Comparison of ENCODE assay signal across 25 mouse cellular contexts in genomic region chr9:66731284-66731683, GRCm38 (mm10). TPM values are rescaled to one million over a fixed set of nuclear protein-coding genes. Genes with fewer than 3 reads are reported as not detected.
DNase-seq lines count a peak whose midpoint lies in the region; ATAC-seq and TF ChIP-seq lines count a peak whose summit lies in the region.
"Had no signal": no experiment of that assay in that cellular context is flagged by ENCODE, and none has a peak within 500 bp of the region (broad histone marks: within the 10 kb centered on the region; RNA-seq: fewer than 3 reads in every experiment).

No protein-coding gene starts in this region.

- no peak for TF ChIP-seq CTCF in left cerebral cortex, adult 2 months (IDR thresholded peaks at IDR 0.05)

- no peak for ATAC-seq in embryonic facial prominence, embryonic 13.5 days (ENCODE audit: insufficient number of reproducible peaks, insufficient read depth, low FRiP score, low TSS enrichment, low read depth)
- peak; percentile 27; the same call in 1 of the 2 replicates for ATAC-seq in embryonic facial prominence, embryonic 14.5 days (ENCODE audit: low read depth)
- ATAC-seq in limb, embryonic 15.5 days (ENCODE audit: insufficient number of reproducible peaks, low FRiP score, low TSS enrichment, low read depth): no peak
- no peak for ATAC-seq in stomach, embryonic 16.5 days (ENCODE audit: insufficient read depth, low FRiP score)
- no peak for ATAC-seq in midbrain, embryonic 14.5 days (ENCODE audit: low FRiP score, low TSS enrichment)
- ATAC-seq: activated CD4-positive, CD25-positive, alpha-beta regulatory T cell, adult 4 months; forebrain, embryonic 15.5 days; hindbrain, postnatal 0 days had no signal

- no peak for DNase-seq in embryonic facial prominence, embryonic 10.5 days (ENCODE audit: low spot score)
- DNase-seq in embryonic facial prominence, embryonic 14.5 days (ENCODE audit: low spot score): peak; percentile 85
- DNase-seq in left cerebral cortex, adult 2 months (ENCODE audit: extremely low spot score in 1 of 2, low spot score in 2 of 2): no peak
- no peak for DNase-seq in midbrain, embryonic 14.5 days
- no peak for DNase-seq in adrenal gland, postnatal 36 days
- DNase-seq: adrenal gland, adult 8-10 months; adrenal gland, postnatal 25 days; cerebellum, adult 9-10 months; cerebellum, postnatal 14 days; gastrocnemius, postnatal 10 days; gastrocnemius, postnatal 36 days; heart, adult 2 months; heart, postnatal 14 days; heart, postnatal 4 days had no signal

- H3K9ac ChIP-seq in embryonic facial prominence, embryonic 13.5 days: no peak overlapping the region
- no peak overlapping the region for H3K9ac ChIP-seq in embryonic facial prominence, embryonic 14.5 days (ENCODE audit: low read depth, low read length)
- H3K9ac ChIP-seq in limb, embryonic 15.5 days: no peak overlapping the region
- H3K9ac ChIP-seq in stomach, embryonic 16.5 days (ENCODE audit: low read length): no peak overlapping the region
- no peak overlapping the region for H3K9ac ChIP-seq in midbrain, embryonic 14.5 days (replicated peaks; ENCODE audit: low read length)
- H3K9ac ChIP-seq: embryonic facial prominence, embryonic 12.5 days; forebrain, embryonic 12.5 days; forebrain, embryonic 15.5 days; heart, embryonic 13.5 days; hindbrain, embryonic 14.5 days had no signal

- WGBS in embryonic facial prominence, embryonic 13.5 days: 71% methylated on average over 7 of the region's 7 CpGs
- WGBS in embryonic facial prominence, embryonic 10.5 days: 83% methylated on average over 7 of the region's 7 CpGs
- WGBS in embryonic facial prominence, embryonic 14.5 days: 67% methylated on average over 7 of the region's 7 CpGs
- 59% methylated on average over 7 of the region's 7 CpGs for WGBS in limb, embryonic 15.5 days
- 68% methylated on average over 7 of the region's 7 CpGs for WGBS in stomach, embryonic 16.5 days
- WGBS in midbrain, embryonic 14.5 days: 83% methylated on average over 7 of the region's 7 CpGs

- no peaks in the 10 kb centered on the region for H3K9me3 ChIP-seq in embryonic facial prominence, embryonic 13.5 days
- no peaks in the 10 kb centered on the region for H3K9me3 ChIP-seq in embryonic facial prominence, embryonic 10.5 days
- no peaks in the 10 kb centered on the region for H3K9me3 ChIP-seq in embryonic facial prominence, embryonic 14.5 days (ENCODE audit: control insufficient read depth, low read length)
- no peaks in the 10 kb centered on the region for H3K9me3 ChIP-seq in limb, embryonic 15.5 days
- no peaks in the 10 kb centered on the region for H3K9me3 ChIP-seq in stomach, embryonic 16.5 days (replicated peaks; ENCODE audit: control insufficient read depth, low read length)
- H3K9me3 ChIP-seq in midbrain, embryonic 14.5 days (ENCODE audit: control insufficient read depth, low read length): no peaks in the 10 kb centered on the region
- H3K9me3 ChIP-seq: embryonic facial prominence, embryonic 12.5 days; forebrain, embryonic 12.5 days; forebrain, embryonic 15.5 days; heart, embryonic 10.5 days; heart, embryonic 13.5 days had no signal

- no peaks in the 10 kb centered on the region for H3K27me3 ChIP-seq in embryonic facial prominence, embryonic 13.5 days
- no peaks in the 10 kb centered on the region for H3K27me3 ChIP-seq in embryonic facial prominence, embryonic 10.5 days (replicated peaks; ENCODE audit: low read depth, poor library complexity, severe bottlenecking)
- no peaks in the 10 kb centered on the region for H3K27me3 ChIP-seq in embryonic facial prominence, embryonic 14.5 days (replicated peaks; ENCODE audit: control insufficient read depth, insufficient read depth, low read length)
- H3K27me3 ChIP-seq in limb, embryonic 15.5 days: no peaks in the 10 kb centered on the region
- no peaks in the 10 kb centered on the region for H3K27me3 ChIP-seq in stomach, embryonic 16.5 days (ENCODE audit: control insufficient read depth, insufficient read depth, low read length)
- no peaks in the 10 kb centered on the region for H3K27me3 ChIP-seq in midbrain, embryonic 14.5 days (ENCODE audit: control insufficient read depth, insufficient read depth, low read length)
- H3K27me3 ChIP-seq: embryonic facial prominence, embryonic 12.5 days; forebrain, embryonic 12.5 days; forebrain, embryonic 15.5 days had no signal

- H3K27ac ChIP-seq in embryonic facial prominence, embryonic 13.5 days: 0 out of 2 replicates have a peak overlapping the region, but pooled peaks have one; percentile 24
- H3K27ac ChIP-seq in embryonic facial prominence, embryonic 10.5 days (replicated peaks): no peak overlapping the region
- H3K27ac ChIP-seq in embryonic facial prominence, embryonic 14.5 days (replicated peaks; ENCODE audit: low read depth, low read length): no peak overlapping the region; the same call in 1 of the 2 replicates
- H3K27ac ChIP-seq in limb, embryonic 15.5 days: peak overlapping the region; percentile 73
- H3K27ac ChIP-seq in stomach, embryonic 16.5 days (ENCODE audit: low read length): peak overlapping the region; percentile 73
- no peak overlapping the region for H3K27ac ChIP-seq in left cerebral cortex, adult 2 months
- H3K27ac ChIP-seq in midbrain, embryonic 14.5 days (replicated peaks; ENCODE audit: low read depth, low read length): no peak overlapping the region
- H3K27ac ChIP-seq: embryonic facial prominence, embryonic 12.5 days; forebrain, embryonic 12.5 days; forebrain, embryonic 15.5 days; heart, adult 2 months; heart, embryonic 10.5 days; heart, embryonic 13.5 days; hindbrain, embryonic 14.5 days; hindbrain, postnatal 0 days had no signal

- H3K4me2 ChIP-seq in embryonic facial prominence, embryonic 13.5 days: no peak overlapping the region
- H3K4me2 ChIP-seq in embryonic facial prominence, embryonic 14.5 days (ENCODE audit: low read depth, low read length): no peak overlapping the region
- no peak overlapping the region for H3K4me2 ChIP-seq in limb, embryonic 15.5 days
- no peak overlapping the region for H3K4me2 ChIP-seq in stomach, embryonic 16.5 days (ENCODE audit: low read depth, low read length)
- no peak overlapping the region for H3K4me2 ChIP-seq in midbrain, embryonic 14.5 days (ENCODE audit: low read length)
- H3K4me2 ChIP-seq: embryonic facial prominence, embryonic 12.5 days; forebrain, embryonic 12.5 days; forebrain, embryonic 15.5 days; heart, embryonic 13.5 days; hindbrain, embryonic 14.5 days had no signal

- H3K4me1 ChIP-seq in embryonic facial prominence, embryonic 13.5 days: peaks cover 31% of the 10 kb centered on the region
- H3K4me1 ChIP-seq in embryonic facial prominence, embryonic 10.5 days: peaks cover 33% of the 10 kb centered on the region
- no peaks in the 10 kb centered on the region; the same call in 1 of the 2 replicates for H3K4me1 ChIP-seq in embryonic facial prominence, embryonic 14.5 days (ENCODE audit: control insufficient read depth, insufficient read depth, low read length)
- H3K4me1 ChIP-seq in limb, embryonic 15.5 days: peaks cover 23% of the 10 kb centered on the region
- peaks cover 12% of the 10 kb centered on the region for H3K4me1 ChIP-seq in stomach, embryonic 16.5 days (ENCODE audit: control insufficient read depth, insufficient read depth, low read length)
- H3K4me1 ChIP-seq in midbrain, embryonic 14.5 days (ENCODE audit: control insufficient read depth, insufficient read depth, low read length): no peaks in the 10 kb centered on the region

- no peaks in the 10 kb centered on the region for H3K36me3 ChIP-seq in embryonic facial prominence, embryonic 13.5 days
- H3K36me3 ChIP-seq in embryonic facial prominence, embryonic 10.5 days (replicated peaks): no peaks in the 10 kb centered on the region
- H3K36me3 ChIP-seq in embryonic facial prominence, embryonic 14.5 days (ENCODE audit: control insufficient read depth, insufficient read depth, low read length): no peaks in the 10 kb centered on the region
- H3K36me3 ChIP-seq in limb, embryonic 15.5 days: no peaks in the 10 kb centered on the region; the same call in 1 of the 2 replicates
- no peaks in the 10 kb centered on the region for H3K36me3 ChIP-seq in stomach, embryonic 16.5 days (ENCODE audit: control insufficient read depth, insufficient read depth, low read length)
- no peaks in the 10 kb centered on the region for H3K36me3 ChIP-seq in midbrain, embryonic 14.5 days (ENCODE audit: control insufficient read depth, insufficient read depth, low read length)
- H3K36me3 ChIP-seq: embryonic facial prominence, embryonic 12.5 days; forebrain, embryonic 12.5 days; forebrain, embryonic 15.5 days; heart, embryonic 10.5 days; heart, embryonic 13.5 days had no signal

- no peak overlapping the region for H3K4me3 ChIP-seq in embryonic facial prominence, embryonic 13.5 days
- no peak overlapping the region for H3K4me3 ChIP-seq in embryonic facial prominence, embryonic 10.5 days
- H3K4me3 ChIP-seq in embryonic facial prominence, embryonic 14.5 days (ENCODE audit: low read depth, low read length): no peak overlapping the region
- no peak overlapping the region for H3K4me3 ChIP-seq in limb, embryonic 15.5 days
- no peak overlapping the region for H3K4me3 ChIP-seq in stomach, embryonic 16.5 days (replicated peaks; ENCODE audit: low read length)
- no peak overlapping the region for H3K4me3 ChIP-seq in left cerebral cortex, adult 2 months
- no peak overlapping the region for H3K4me3 ChIP-seq in midbrain, embryonic 14.5 days (replicated peaks; ENCODE audit: low read depth, low read length)
- H3K4me3 ChIP-seq: embryonic facial prominence, embryonic 12.5 days; forebrain, embryonic 12.5 days; forebrain, embryonic 15.5 days; heart, adult 2 months; heart, embryonic 10.5 days; heart, embryonic 13.5 days had no signal

- intact Hi-C loops in left cerebral cortex, adult 2 months (cut with DNase I): no loop called here

RNA-seq across cellular contexts. Expression of gene Car12, which starts 17.8 kb away (rescaled TPM):
- 18.6 and 19.8 TPM in 2 replicates for polyA plus RNA-seq in embryonic facial prominence, embryonic 13.5 days (2015; fragmentation: Nextera tagmentation; extraction: Ambion mirVana)
- polyA plus RNA-seq in embryonic facial prominence, embryonic 10.5 days (2016; fragmentation: Nextera tagmentation; extraction: Ambion mirVana): 5.6 and 6.5 TPM in 2 replicates
- polyA plus RNA-seq in embryonic facial prominence, embryonic 14.5 days (2014; fragmentation: Nextera tagmentation; extraction: Ambion mirVana): 7.7 and 10.3 TPM in 2 replicates
- 33.6 and 33.9 TPM in 2 replicates for polyA plus RNA-seq in limb, embryonic 15.5 days (2015; fragmentation: Nextera tagmentation; extraction: Ambion mirVana)
- 19.3 and 25.5 TPM in 2 replicates for polyA plus RNA-seq in stomach, embryonic 16.5 days (2015; fragmentation: Nextera tagmentation; extraction: Ambion mirVana)
- 10 to 100 TPM; 17.4 to 19.2 TPM for total RNA-seq in left cerebral cortex, adult 2 months (2021)
- 0.07 and 0.62 TPM in 2 replicates for polyA plus RNA-seq in midbrain, embryonic 14.5 days (2014; fragmentation: Nextera tagmentation; extraction: Ambion mirVana)
- under 1 TPM; 0.13 to 0.23 TPM for total RNA-seq in adrenal gland, postnatal 36 days (2021)
- total RNA-seq: heart, adult 2 months; heart, postnatal 14 days had no signal
- polyA plus RNA-seq: heart, adult 2 months had no signal

Comparison
In these comparisons a context has a peak if more than half of its experiments do, and no peak if none do; other contexts are left out.
1. H3K27ac ChIP-seq: peak in embryonic facial prominence, embryonic 13.5 days (single experiment), limb, embryonic 15.5 days (single experiment) and stomach, embryonic 16.5 days (single experiment); none in embryonic facial prominence, embryonic 10.5 days (single experiment), embryonic facial prominence, embryonic 14.5 days (single experiment), left cerebral cortex, adult 2 months (single experiment) and midbrain, embryonic 14.5 days (single experiment).